Mouse (Mus musculus) small intestine, adult 2 months (tissue): ENCODE measurements around the gene Bmx.

Experiments
- CTCF ChIP-seq: fragments of 200-500 bp; IDR thresholded peaks from 2 replicates; pipeline ENCODE4 v1.5.1; 2012; ENCODE audit warnings: low read depth, mild to moderate bottlenecking, control low read depth, inconsistent platforms, low read length, moderate library complexity, mixed read lengths; ENCODE audit not compliant: insufficient replicate concordance, insufficient read length; ENCODE audit errors: extremely low read depth
- POLR2A ChIP-seq: fragments of 200-500 bp; IDR thresholded peaks from 2 replicates; pipeline ENCODE4 v1.6.1; 2012; ENCODE audit warnings: low read depth, mild to moderate bottlenecking, control low read depth, inconsistent platforms, low read length, moderate library complexity

- TF ChIP-seq CTCF, result no peak
- no peak for TF ChIP-seq POLR2A
Measured at GRCm38 (mm10) chrX:164173880-164174279, 84.1 kb downstream of the Bmx start.
